Mouse (Mus musculus) thymus, postnatal 25 days (tissue): ENCODE results near the gene Zfp775.

Experiments
- DNase-seq: peaks from one replicate; pipeline ENCODE4 v3.0.0; 2022

Zfp775 gene

DNA sequence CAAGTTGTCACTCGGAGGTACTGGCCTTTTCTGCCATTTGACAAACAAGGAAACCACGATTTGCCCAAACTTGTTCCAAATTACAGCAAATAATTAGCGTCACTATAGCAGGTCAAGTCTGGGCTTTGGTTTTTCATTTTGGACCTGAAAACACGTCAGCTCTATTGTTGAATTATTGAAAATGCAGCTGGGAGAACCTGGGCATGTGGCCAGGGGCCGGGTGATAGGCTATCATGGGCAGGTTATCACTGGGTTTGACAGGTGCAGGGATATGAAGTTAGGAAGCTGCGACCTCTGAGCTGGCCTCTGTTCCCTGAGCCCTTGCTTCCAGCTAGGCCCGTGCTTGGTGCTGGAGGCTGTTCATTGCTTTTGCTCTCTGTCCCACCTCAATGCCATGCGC, 29.0 kb downstream of the Zfp775 start:
- no peak for DNase-seq

DNA sequence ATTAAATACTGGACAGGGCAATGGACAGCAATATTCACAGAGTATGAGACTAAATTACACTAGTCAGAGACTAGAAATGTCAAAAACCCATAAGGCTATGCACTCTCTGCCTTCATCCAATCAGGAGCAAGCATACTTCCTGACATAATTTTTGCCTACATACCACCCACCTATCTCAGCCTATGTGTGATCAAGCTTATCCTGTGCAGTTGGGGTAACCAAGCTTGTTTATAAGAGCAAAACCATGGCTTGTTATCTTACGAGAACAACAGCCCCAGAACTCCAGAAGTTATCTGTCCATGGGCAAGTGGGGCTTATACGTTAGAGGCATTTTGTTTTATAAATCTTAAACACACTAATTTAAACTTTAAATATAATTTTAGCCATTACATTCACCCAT, 33.2 kb downstream of the Zfp775 start:
- no peak for DNase-seq

DNA sequence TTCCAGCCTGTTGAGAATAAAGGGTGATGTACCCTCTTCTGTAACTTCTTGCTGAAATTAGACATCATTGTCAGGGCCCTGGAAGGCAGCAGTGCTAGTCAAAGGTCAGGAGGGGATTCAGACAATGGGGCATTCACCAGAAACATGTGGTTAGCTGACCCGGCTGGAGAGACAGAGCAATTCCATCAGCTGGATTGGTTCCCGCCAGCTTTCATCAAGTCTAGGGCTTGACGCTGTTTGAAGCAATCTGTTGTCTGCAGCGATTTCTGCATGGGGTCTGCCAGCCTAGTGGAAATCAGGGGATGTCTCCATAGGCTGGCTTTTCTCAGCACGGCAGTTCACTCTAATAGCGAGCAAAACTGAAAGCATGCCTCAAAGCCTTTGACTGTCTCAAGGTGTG, 34.7 kb downstream of the Zfp775 start:
- no peak for DNase-seq

DNA sequence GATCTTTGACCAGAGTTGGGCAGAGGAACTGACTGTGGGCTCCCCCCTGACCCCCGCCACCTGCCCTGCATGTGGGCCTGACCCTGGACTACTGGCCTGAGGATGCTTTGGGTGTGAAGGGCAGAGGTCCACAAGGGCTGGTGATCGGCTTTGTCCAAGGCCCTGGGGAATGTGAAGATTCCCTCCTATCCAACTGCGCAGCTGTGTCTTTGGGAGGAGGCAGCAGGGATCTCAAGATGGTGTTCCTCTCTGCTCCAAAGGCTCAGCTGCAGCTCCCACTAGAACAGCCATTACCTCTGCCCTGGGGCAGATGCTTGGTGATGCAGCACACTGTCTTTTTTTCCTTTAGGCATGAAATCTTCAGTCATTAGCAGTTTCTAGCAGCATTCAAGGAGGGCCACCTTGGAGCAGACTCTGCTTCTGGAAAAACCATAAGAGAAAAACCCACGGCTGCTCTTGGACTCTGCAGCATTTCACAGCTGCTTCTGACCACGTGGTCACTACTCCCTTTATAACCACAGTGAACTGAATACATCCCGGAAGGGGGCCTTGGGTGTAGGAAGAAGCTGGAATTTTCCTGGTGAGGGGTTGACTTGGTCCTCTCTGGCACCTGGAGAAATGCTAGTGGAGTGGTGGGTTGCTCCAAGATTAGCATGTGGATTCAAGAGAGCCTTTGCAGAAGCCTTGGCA, 36.1 kb downstream of the Zfp775 start:
- DNase-seq: no peak

DNA sequence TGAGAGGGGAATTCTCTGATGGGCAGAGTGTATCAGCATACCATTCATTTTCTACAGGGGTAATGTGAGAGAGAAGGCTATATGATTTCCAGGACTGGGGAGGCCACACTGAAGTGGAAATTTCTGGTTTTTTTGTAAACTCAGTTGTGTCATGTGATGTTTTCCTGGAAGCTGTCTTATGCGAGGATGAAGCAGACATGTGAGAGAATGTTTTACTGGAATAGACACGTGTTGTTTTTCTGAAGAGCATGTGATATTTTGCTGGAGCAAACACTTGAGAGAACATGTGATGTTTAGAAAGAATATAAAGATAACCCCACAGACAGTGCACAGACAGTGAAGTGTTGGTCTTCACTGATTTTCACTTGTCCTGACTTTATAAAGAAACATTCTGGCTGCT, 36.7 kb downstream of the Zfp775 start:
- DNase-seq: no peak

DNA sequence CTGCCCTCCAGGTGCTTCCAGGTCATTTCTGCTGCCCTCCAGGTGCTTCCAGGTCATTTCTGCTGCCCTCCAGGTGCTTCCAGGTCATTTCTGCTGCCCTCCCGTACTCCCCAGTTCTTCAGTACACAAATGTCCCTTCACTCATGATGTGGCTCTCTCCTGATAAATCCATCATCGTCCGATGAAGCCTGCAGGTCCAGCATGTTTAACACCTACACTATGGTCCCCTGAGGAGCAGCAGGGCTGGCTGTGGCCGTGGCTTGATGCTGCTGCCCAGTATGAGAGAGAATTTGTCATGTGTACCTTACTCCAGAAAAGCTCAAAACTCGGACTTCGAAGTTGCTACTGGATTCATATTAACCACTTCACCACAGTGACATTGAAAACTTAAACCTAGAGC, 39.5 kb downstream of the Zfp775 start:
- DNase-seq: no peak

DNA sequence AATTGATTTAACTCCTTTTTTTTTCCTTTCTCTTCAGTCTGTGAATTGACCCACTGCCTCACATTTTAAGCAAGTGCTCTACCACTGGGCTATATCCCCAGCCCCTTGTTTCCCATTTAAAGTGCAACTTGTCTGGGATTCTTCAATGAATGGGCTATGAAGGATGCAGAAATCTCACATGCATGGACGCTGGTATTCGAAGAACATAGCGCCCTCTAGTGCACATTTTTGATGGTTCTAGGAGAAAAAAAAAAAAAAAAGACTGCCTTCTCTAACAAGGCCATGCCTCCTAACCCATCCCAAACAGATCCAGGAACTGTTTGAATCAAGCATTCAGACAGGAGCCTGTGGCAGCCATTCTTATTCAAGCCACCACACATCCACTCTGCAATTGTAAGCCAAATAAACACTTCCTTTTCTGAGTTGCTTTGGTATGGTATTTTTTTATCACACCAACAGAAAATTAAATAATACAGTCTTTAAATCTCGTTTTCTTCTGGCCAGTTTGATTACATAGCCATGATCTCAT, 41.0 kb downstream of the Zfp775 start:
- no peak for DNase-seq

DNA sequence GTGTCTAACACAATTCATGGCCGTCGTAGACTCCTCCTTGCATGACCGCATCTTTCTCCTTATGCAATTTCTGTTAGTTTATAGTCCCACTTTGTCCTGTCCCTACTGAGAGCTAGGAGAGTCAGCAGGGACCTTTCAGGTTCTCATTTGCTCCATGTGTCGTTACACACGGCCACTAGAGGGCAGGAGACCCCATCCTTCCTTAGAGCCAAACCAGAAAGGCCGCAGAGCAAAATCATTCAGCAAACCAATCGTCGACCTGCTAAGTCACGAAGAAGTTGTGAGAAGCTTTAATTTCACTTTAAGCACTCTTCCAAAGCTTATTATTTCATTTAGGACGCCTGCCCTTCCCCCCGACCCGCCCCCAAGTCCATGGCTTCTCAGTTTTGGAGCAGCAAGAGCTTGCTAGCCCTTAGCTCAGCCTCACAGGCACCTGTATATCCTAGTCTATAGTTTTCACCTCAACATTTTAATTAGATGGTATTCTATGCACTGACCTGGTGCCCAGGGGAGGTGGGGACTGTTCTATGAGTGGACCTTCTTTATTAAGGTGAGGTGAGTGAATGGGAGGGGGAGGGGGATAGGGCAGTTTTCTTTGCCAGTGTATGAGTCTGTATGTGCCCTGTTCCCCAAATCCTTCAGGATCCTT, 43.9 kb downstream of the Zfp775 start:
- peak; percentile 83 for DNase-seq

DNA sequence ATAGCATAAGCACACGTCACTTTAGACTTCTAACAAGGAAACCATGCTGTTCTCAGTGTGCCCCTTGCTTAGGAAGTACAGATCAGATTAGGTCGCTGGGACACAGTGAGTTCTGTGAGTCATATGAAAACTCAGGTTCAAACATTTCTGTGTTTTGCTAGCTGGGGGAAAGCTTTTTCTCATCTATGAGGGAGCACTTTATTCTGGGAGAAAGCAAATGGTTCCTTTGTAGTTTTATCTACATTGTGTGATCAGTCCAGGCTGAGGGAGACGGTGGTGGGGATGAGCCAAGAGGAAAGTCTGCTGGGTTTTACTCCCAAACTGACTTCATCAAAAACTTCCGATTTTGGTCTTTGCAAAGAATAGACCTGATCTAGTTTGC, 44.4 kb downstream of the Zfp775 start:
- no peak for DNase-seq

DNA sequence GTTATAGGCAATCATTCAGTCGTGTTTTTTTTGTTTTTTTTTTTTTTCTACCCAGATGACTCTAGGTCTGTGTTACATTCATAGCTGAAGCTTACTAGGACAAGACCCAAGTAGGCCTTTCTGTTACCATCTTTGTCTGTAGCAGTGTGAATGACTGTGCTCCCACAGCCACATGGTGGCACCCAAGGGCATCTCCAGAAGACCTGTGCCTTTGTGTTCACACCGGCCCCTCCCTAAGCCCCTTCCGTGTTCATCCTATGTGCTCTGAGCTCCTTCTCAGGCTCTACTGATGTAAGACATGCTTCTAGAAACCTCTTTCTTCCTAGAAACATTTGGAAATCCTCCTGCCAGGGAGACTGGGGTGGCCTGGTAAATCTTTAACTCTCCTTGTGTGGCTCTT, 45.1 kb downstream of the Zfp775 start, which contains the start of gene Gimap8:
Gimap8 (plus strand) TSS at position 240 of the 400 bp plus-strand sequence.
- DNase-seq: peak; percentile 92

DNA sequence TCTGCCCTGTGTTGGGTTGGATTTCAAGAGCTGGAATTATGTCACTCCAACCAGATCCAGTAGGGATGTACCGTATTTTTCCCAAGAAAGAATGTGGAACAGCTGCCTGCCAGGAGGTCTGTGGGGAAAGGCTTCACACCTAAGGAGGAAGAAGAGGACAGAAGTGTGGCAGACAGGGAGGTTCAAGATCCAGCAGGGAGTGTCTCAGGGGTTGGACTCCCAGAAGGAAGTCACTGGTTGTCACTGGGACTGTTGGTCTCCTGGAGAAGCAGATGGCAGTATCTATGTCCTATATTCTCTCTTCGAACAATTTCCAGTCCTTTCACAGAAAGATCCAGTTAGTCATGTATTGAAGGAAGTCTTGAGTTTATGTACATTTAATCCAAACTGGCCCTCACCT, 45.7 kb downstream of the Zfp775 start:
- no peak for DNase-seq

DNA sequence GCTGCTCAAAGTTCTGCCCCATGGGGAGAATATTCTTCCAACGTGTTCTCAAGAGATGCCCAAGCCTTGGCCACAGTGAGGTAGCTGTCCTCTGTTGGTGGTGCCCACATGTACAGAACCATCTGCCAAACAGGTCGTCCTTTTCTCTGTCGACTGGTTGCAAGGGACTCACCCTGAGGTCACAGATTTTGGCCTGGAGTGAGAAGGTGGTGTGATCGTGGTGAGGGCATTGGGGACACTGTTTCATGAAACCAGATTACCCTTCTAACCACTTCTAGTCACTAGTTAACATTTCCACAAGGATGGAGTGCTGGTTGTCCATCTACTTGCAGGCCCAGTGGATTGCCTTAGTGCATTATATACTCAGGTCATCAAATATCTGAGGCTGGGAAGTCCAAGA, 46.9 kb downstream of the Zfp775 start:
- DNase-seq: no peak

DNA sequence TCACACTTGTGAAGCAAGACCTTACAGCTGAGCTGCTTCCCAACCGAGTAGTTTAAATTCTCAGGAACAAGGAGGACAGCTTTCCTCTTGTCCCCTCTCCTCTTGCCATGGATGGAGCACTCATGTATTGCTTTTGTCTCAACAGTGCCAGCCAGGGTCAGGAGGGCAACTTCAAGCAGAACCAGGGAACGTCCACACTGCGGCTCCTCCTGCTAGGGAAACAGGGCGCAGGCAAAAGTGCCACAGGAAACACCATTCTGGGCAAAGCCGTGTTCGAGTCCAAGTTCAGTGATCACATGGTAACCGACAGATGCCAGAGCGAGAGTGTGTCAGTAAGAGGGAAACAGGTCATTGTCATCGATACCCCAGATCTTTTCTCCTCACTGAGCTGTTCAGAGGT, 48.2 kb downstream of the Zfp775 start:
- DNase-seq: no peak

DNA sequence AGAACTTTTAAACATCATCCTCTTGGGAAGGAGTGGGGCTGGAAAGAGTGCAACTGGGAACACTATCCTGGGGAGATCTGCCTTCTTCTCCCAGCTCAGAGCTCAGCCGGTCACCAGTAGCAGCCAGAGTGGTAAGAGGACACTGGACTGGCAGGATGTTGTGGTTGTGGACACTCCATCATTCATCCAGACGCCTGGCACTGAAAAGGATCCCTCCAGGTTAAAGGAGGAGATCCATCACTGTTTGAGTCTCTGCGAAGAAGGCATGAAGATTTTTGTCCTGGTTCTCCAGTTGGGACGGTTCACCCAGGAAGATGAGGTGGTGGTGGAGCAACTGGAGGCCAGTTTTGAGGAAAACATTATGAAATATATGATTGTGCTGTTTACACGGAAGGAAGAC, 56.9 kb downstream of the Zfp775 start:
- DNase-seq: no peak

DNA sequence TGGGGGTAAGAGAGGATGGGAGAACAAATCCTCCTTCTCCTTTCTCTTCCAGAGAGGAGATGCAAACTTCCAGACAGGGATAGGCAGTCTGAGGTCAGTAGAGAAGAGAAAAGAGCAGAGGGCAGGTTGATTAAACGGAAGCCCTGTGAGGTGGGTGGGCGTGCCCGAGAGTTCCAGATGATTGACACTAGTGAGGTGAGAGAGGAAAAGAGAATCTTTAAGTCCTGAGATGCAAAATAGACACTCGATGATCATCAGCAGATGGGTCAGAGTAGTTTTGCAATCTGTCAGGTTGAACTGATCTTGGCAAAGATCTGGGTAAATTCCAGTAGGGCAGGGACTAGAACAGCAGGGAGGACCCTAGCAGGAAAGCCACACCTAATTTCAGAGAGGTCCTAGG, 62.9 kb downstream of the Zfp775 start:
- DNase-seq: no peak

DNA sequence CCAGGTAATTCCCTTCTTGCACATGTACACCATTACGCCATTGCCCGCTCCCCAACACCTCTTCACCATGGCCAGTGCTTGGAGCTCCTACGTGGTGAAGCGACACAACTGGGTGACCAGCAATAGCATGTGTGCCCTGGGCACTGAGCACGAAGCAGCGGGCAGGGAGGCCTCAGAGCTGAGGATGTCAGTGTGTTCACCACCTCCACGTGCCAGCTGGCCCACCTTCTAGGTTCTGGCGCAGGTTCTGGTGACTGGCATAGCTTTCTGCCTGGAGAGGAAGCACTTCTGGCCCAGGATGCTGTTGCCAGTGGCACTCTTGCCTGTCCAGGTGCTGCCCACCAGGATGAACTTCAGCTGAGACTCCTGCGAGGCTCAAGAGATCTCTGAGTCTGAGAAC, 63.6 kb downstream of the Zfp775 start:
- DNase-seq: no peak

DNA sequence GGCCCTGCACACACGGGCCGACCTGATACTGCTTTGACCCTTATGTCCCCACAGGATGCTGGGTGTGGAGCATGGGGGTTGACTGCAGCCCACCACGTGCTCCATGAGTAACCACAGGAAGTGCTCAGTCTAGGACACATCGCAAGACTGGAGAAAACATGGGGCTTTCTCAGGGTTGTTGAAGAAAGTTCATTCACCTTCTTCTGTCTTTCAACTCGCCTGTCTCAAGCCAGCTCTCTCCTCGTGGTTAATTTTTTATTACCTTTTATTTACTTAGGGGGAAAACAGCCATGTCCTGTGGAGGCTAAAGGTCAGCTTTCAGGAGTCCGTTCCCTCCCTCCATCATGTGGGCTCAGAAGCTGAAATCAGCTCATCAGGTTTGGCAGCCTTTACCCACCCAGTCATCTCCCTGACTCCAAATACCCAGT, 64.3 kb downstream of the Zfp775 start:
- DNase-seq: no peak

DNA sequence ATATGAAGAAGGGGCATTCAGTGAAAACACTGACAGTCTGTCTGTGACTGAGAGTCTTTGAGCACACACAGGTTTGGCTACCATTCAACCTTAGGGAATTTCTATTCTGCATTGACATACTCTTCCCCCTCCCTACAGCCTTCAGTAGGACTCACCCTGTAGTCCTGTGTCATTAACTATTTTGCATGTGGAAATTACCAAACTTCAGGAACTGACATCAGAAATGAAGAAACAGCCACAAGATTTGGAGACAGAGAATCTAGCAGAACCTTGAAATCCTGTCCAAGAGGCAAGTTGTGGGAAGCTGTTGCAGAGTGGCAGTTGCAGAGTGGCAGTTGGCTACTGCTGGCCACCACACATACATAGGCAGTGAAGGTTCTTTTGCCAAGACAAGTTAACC, 66.2 kb downstream of the Zfp775 start:
- no peak for DNase-seq

DNA sequence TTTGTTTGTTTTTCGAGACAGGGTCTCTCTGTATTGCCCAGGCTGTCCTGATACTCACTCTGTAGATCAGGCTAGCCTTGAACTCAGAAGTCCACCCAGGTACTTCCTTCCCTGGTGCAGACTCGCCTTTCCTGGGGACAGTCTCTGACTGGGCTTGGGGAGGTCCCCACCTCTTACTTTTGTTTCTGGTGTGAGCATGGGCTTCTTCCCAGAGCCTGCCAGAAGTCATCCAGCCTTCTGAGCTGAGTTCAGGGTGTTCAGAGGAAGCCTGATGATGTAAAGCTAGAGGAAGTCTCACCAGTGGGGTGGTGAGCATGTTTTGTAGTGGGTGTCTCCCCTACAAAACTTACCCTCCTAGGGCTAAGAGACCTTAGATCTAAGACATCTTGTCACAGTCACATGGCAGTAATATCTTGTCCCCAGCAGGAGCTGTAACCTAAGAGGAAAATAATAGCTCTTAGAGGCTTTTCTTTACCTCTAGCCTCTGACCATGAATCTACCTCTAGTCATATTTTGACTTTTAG, 67.6 kb downstream of the Zfp775 start:
- DNase-seq: no peak
